In genomic region chr4:88448976-88449375, GRCm38 (mm10) we compare ENCODE assay signal across 15 mouse cellular contexts.
"Had no signal": no experiment of that assay in that cellular context is flagged by ENCODE, and none has a peak within 500 bp of the region (broad histone marks: within the 10 kb centered on the region; RNA-seq: fewer than 3 reads in every experiment).

No protein-coding gene starts in this region.

- H3K27me3 ChIP-seq: liver, embryonic 15.5 days; megakaryocyte, embryonic 14.5 days; midbrain, embryonic 15.5 days had no signal

- H3K9ac ChIP-seq: liver, embryonic 15.5 days; midbrain, embryonic 15.5 days had no signal

- H3K27ac ChIP-seq: layer of hippocampus, adult 2 months; limb, embryonic 10.5 days; liver, embryonic 15.5 days; midbrain, embryonic 15.5 days had no signal

- H3K4me3 ChIP-seq: layer of hippocampus, adult 2 months; limb, embryonic 10.5 days; liver, embryonic 15.5 days; megakaryocyte, embryonic 14.5 days; midbrain, embryonic 15.5 days had no signal

- H3K4me2 ChIP-seq: liver, embryonic 11.5 days; liver, embryonic 15.5 days; midbrain, embryonic 11.5 days; midbrain, embryonic 15.5 days had no signal

- H3K9me3 ChIP-seq: limb, embryonic 10.5 days; liver, embryonic 15.5 days; megakaryocyte, embryonic 14.5 days; midbrain, embryonic 15.5 days had no signal

- H3K36me3 ChIP-seq: limb, embryonic 10.5 days; liver, embryonic 15.5 days; midbrain, embryonic 15.5 days had no signal

- H3K4me1 ChIP-seq: limb, embryonic 10.5 days; liver, embryonic 15.5 days; midbrain, embryonic 15.5 days had no signal

- DNase-seq: kidney, adult 9 months; kidney, postnatal 10 days; kidney, postnatal 4 days; lung, adult 2 months; lung, postnatal 10 days; lung, postnatal 4 days; right cerebral cortex, postnatal 14 days; thymus, postnatal 36 days had no signal

- ATAC-seq: midbrain, embryonic 15.5 days had no signal
